Mouse (Mus musculus) midbrain, embryonic 13.5 days (tissue): ENCODE measurements around the gene Cfap77. TPM values are rescaled to one million over a fixed set of nuclear protein-coding genes. Genes with fewer than 3 reads are reported as not detected.

Experiments used
- ATAC-seq: fragments of 200-750 bp; cut with Nextera tagmentation; 2 replicates; pipeline ENCODE4 v1.8.0; 2017; ENCODE audit warnings: mild to moderate bottlenecking, moderate TSS enrichment, moderate library complexity
- H3K27ac ChIP-seq: fragments of 300-500 bp; sonication (generic); 2 replicates; pipeline ENCODE4 v1.5.1; 2015; ENCODE audit warnings: inconsistent platforms, mild to moderate bottlenecking, moderate library complexity
- H3K27me3 ChIP-seq: fragments of 300-500 bp; sonication (generic); 2 replicates; pipeline ENCODE4 v1.6.1; 2015; ENCODE audit warnings: mild to moderate bottlenecking, inconsistent platforms
- H3K36me3 ChIP-seq: fragments of 300-500 bp; sonication (generic); 2 replicates; pipeline ENCODE4 v1.6.1; 2015; ENCODE audit warnings: mild to moderate bottlenecking, inconsistent platforms
- H3K4me1 ChIP-seq: fragments of 300-500 bp; sonication (generic); replicated peaks from 2 replicates; pipeline ENCODE4 v1.6.1; 2015; ENCODE audit warnings: inconsistent platforms
- H3K4me2 ChIP-seq: fragments of 300-500 bp; sonication (generic); replicated peaks from 2 replicates; pipeline ENCODE4 v1.6.1; 2015; ENCODE audit warnings: moderate library complexity, mild to moderate bottlenecking, inconsistent platforms
- H3K4me3 ChIP-seq: fragments of 300-500 bp; sonication (generic); replicated peaks from 2 replicates; pipeline ENCODE4 v1.5.1; 2015; ENCODE audit warnings: mild to moderate bottlenecking, inconsistent platforms
- H3K9ac ChIP-seq: fragments of 300-500 bp; sonication (generic); replicated peaks from 2 replicates; pipeline ENCODE4 v1.6.1; 2015; ENCODE audit warnings: mild to moderate bottlenecking, inconsistent platforms
- H3K9me3 ChIP-seq: fragments of 300-500 bp; sonication (generic); 2 replicates; pipeline ENCODE4 v1.6.1; 2016; ENCODE audit warnings: mild to moderate bottlenecking, inconsistent platforms
- WGBS: fragments of 180-500 bp; shearing (Covaris S2); methylation state at CpG from one replicate; pipeline ENCODE4 v1.1.7; 2015; 5-methylcytosine and 5-hydroxymethylcytosine counted together
- polyA plus RNA-seq: library from polyadenylated mRNA; unstranded; fragments of >200 nt; fragmentation: Nextera tagmentation; extraction: Ambion mirVana; gene quantifications from 2 replicates; pipeline ENCODE4 v1.2.1, GENCODE M21; 2015

Gene Cfap77
- polyA plus RNA-seq, 1 experiment from 2014 or later: 0.48 TPM

GRCm38 (mm10) chr2:28978461-28978860 is 76.4 kb downstream of the Cfap77 start:
- peaks cover 44% of the 10 kb centered on the region for H3K27me3 ChIP-seq
- 67% methylated on average over 4 of the region's 4 CpGs for WGBS
- no peak for ATAC-seq
- H3K9me3 ChIP-seq: no peaks in the 10 kb centered on the region
- H3K4me1 ChIP-seq: peaks cover 45% of the 10 kb centered on the region
- H3K9ac ChIP-seq: no peak overlapping the region
- no peak overlapping the region for H3K27ac ChIP-seq
- H3K4me2 ChIP-seq: no peak overlapping the region
- H3K4me3 ChIP-seq: no peak overlapping the region
- no peaks in the 10 kb centered on the region for H3K36me3 ChIP-seq

- no peak overlapping the region for H3K9ac ChIP-seq
- no peaks in the 10 kb centered on the region for H3K36me3 ChIP-seq
- H3K4me1 ChIP-seq: peaks cover 50% of the 10 kb centered on the region
- H3K9me3 ChIP-seq: no peaks in the 10 kb centered on the region
- peaks cover 57% of the 10 kb centered on the region for H3K27me3 ChIP-seq
- 8% methylated on average over 7 of the region's 7 CpGs for WGBS
- peak; percentile 65; the same call in 1 of the 2 replicates for ATAC-seq
- H3K4me2 ChIP-seq: no peak overlapping the region
- no peak overlapping the region for H3K4me3 ChIP-seq
- no peak overlapping the region for H3K27ac ChIP-seq
Observed at GRCm38 (mm10) chr2:28976635-28977034, 78.2 kb downstream of the Cfap77 start.

GRCm38 (mm10) chr2:28975604-28976003 is 79.3 kb downstream of the Cfap77 start:
- Histone ChIP-seq H3K9ac (no peak overlapping the region), H3K4me2 (no peak overlapping the region), H3K4me1 (peaks cover 50% of the 10 kb centered on the region), H3K4me3 (no peak overlapping the region), H3K27ac (no peak overlapping the region), H3K27me3 (peaks cover 57% of the 10 kb centered on the region), H3K36me3 (no peaks in the 10 kb centered on the region), H3K9me3 (no peaks in the 10 kb centered on the region)
- ATAC-seq: no peak
- 70% methylated on average over 5 of the region's 5 CpGs for WGBS

- peaks cover 42% of the 10 kb centered on the region for H3K4me1 ChIP-seq
- peak overlapping the region; percentile 19; the same call in 1 of the 2 replicates for H3K9ac ChIP-seq
- H3K4me2 ChIP-seq: no peak overlapping the region
- no peak overlapping the region for H3K4me3 ChIP-seq
- ATAC-seq: no peak
- no peaks in the 10 kb centered on the region for H3K36me3 ChIP-seq
- no peak overlapping the region for H3K27ac ChIP-seq
- 51% methylated on average over 6 of the region's 6 CpGs for WGBS
- H3K9me3 ChIP-seq: no peaks in the 10 kb centered on the region
- H3K27me3 ChIP-seq: peaks cover 57% of the 10 kb centered on the region
Observed at GRCm38 (mm10) chr2:28974520-28974919, 80.3 kb downstream of the Cfap77 start.

GRCm38 (mm10) chr2:28973832-28974450 is 80.9 kb downstream of the Cfap77 start:
- Histone ChIP-seq H3K4me3 (no peak overlapping the region), H3K27ac (no peak overlapping the region), H3K36me3 (no peaks in the 10 kb centered on the region), H3K27me3 (peaks cover 56% of the 10 kb centered on the region), H3K4me1 (peaks cover 40% of the 10 kb centered on the region), H3K9ac (peak overlapping the region; percentile 19; the same call in 1 of the 2 replicates), H3K4me2 (no peak overlapping the region), H3K9me3 (no peaks in the 10 kb centered on the region)
- 42% methylated on average over 15 of the region's 15 CpGs for whole genome bisulfite sequencing
- no peak for ATAC-seq

GRCm38 (mm10) chr2:28970424-28970823 is 84.4 kb downstream of the Cfap77 start:
- no peak overlapping the region for H3K4me2 ChIP-seq
- H3K4me3 ChIP-seq: no peak overlapping the region
- peaks cover 41% of the 10 kb centered on the region for H3K4me1 ChIP-seq
- H3K9ac ChIP-seq: no peak overlapping the region
- no peak overlapping the region for H3K27ac ChIP-seq
- H3K36me3 ChIP-seq: no peaks in the 10 kb centered on the region
- H3K27me3 ChIP-seq: peaks cover 36% of the 10 kb centered on the region
- no peak for ATAC-seq
- WGBS: 52% methylated on average over 14 of the region's 14 CpGs
- H3K9me3 ChIP-seq: no peaks in the 10 kb centered on the region

- Histone ChIP-seq H3K36me3 (no peaks in the 10 kb centered on the region), H3K4me2 (no peak overlapping the region), H3K27ac (no peak overlapping the region), H3K4me1 (peaks cover 21% of the 10 kb centered on the region), H3K27me3 (peaks cover 20% of the 10 kb centered on the region), H3K9ac (no peak overlapping the region), H3K9me3 (no peaks in the 10 kb centered on the region), H3K4me3 (no peak overlapping the region)
- WGBS: 78% methylated on average over 1 of the region's 1 CpGs
- ATAC-seq: no peak
Observed at GRCm38 (mm10) chr2:28968278-28968677, 86.6 kb downstream of the Cfap77 start.

GRCm38 (mm10) chr2:28966151-28966795 is 88.6 kb downstream of the Cfap77 start:
- ATAC-seq: no peak
- 0 out of 2 replicates have a peak, but pooled peaks cover 9% of the 10 kb centered on the region for H3K27me3 ChIP-seq
- no peak overlapping the region for H3K4me2 ChIP-seq
- no peaks in the 10 kb centered on the region for H3K9me3 ChIP-seq
- H3K36me3 ChIP-seq: no peaks in the 10 kb centered on the region
- peaks cover 18% of the 10 kb centered on the region for H3K4me1 ChIP-seq
- H3K9ac ChIP-seq: no peak overlapping the region
- H3K27ac ChIP-seq: no peak overlapping the region
- H3K4me3 ChIP-seq: no peak overlapping the region
- 52% methylated on average over 14 of the region's 14 CpGs for WGBS

GRCm38 (mm10) chr2:28963565-28963964 is 91.3 kb downstream of the Cfap77 start:
- Histone ChIP-seq H3K27ac (no peak overlapping the region), H3K9ac (no peak overlapping the region), H3K27me3 (0 out of 2 replicates have a peak, but pooled peaks cover 9% of the 10 kb centered on the region), H3K4me3 (no peak overlapping the region), H3K36me3 (no peaks in the 10 kb centered on the region), H3K9me3 (no peaks in the 10 kb centered on the region), H3K4me1 (peaks cover 13% of the 10 kb centered on the region), H3K4me2 (no peak overlapping the region)
- WGBS: 91% methylated on average over 6 of the region's 6 CpGs
- ATAC-seq: no peak

GRCm38 (mm10) chr2:28961636-28962035 is 93.2 kb downstream of the Cfap77 start:
- no peak overlapping the region for H3K9ac ChIP-seq
- no peak overlapping the region for H3K27ac ChIP-seq
- H3K4me3 ChIP-seq: no peak overlapping the region
- no peak overlapping the region for H3K4me2 ChIP-seq
- no peaks in the 10 kb centered on the region for H3K9me3 ChIP-seq
- H3K4me1 ChIP-seq: peaks cover 11% of the 10 kb centered on the region
- no peaks in the 10 kb centered on the region for H3K36me3 ChIP-seq
- H3K27me3 ChIP-seq: 0 out of 2 replicates have a peak, but pooled peaks cover 8% of the 10 kb centered on the region
- 69% methylated on average over 5 of the region's 5 CpGs for WGBS
- ATAC-seq: no peak

- Histone ChIP-seq H3K4me2 (no peak overlapping the region), H3K4me3 (no peak overlapping the region), H3K9me3 (no peaks in the 10 kb centered on the region), H3K36me3 (no peaks in the 10 kb centered on the region), H3K4me1 (peaks cover 6% of the 10 kb centered on the region), H3K9ac (no peak overlapping the region), H3K27me3 (0 out of 2 replicates have a peak, but pooled peaks cover 5% of the 10 kb centered on the region), H3K27ac (no peak overlapping the region)
- no peak for ATAC-seq
- WGBS: 92% methylated on average over 15 of the region's 15 CpGs
Observed at GRCm38 (mm10) chr2:28961024-28961585, 93.8 kb downstream of the Cfap77 start.

GRCm38 (mm10) chr2:28956874-28957273 is 98.0 kb downstream of the Cfap77 start:
- no peak overlapping the region for H3K27ac ChIP-seq
- H3K27me3 ChIP-seq: no peaks in the 10 kb centered on the region
- no peak overlapping the region for H3K9ac ChIP-seq
- no peaks in the 10 kb centered on the region for H3K36me3 ChIP-seq
- no peaks in the 10 kb centered on the region for H3K9me3 ChIP-seq
- ATAC-seq: no peak
- WGBS: 86% methylated on average over 4 of the region's 4 CpGs
- H3K4me1 ChIP-seq: 0 out of 2 replicates have a peak, but pooled peaks cover 2% of the 10 kb centered on the region
- no peak overlapping the region for H3K4me3 ChIP-seq
- H3K4me2 ChIP-seq: no peak overlapping the region
